Mouse (Mus musculus): ENCODE measurements at regions not wholly inside any gene's neighbourhood (a gene's known extent, or its start where the extent isn't known, plus 50 kb on each side); places are given as distances from the start of the nearest gene placed in this dataset.

GRCm38 (mm10) chr10:120726369-120726768 lies 172.5 kb downstream of the Msrb3 start:
- no peaks in the 10 kb centered on the region for H3K4me1 ChIP-seq (replicated peaks; ENCODE audit: control insufficient read depth in 2 of 2, insufficient read depth in 2 of 2, low read length in 1 of 2)
- H3K27ac ChIP-seq: no peak overlapping the region
- WGBS (ENCODE audit: insufficient replicate concordance): 70% methylated on average over 1 of the region's 1 CpGs
- peaks cover 13% of the 10 kb centered on the region for H3K27me3 ChIP-seq (ENCODE audit: control insufficient read depth, insufficient read depth, low read length)
- no peaks in the 10 kb centered on the region for H3K9me3 ChIP-seq (ENCODE audit: control insufficient read depth, low read length)
- ATAC-seq (ENCODE audit: insufficient read depth) (no peak), DNase-seq (ENCODE audit: low read depth in 3 of 3, low spot score in 3 of 3) (no peak)
- no peak overlapping the region for H3K4me2 ChIP-seq (ENCODE audit: low read depth)
- H3K36me3 ChIP-seq (replicated peaks; ENCODE audit: control insufficient read depth, insufficient read depth, low read depth): no peaks in the 10 kb centered on the region
- H3K4me3 ChIP-seq (ENCODE audit: insufficient read depth in 1 of 2, low read depth in 2 of 2, low read length in 2 of 2): no peak overlapping the region
- no peak overlapping the region for H3K9ac ChIP-seq (replicated peaks)
- no peak for TF ChIP-seq CTCF (IDR thresholded peaks at IDR 0.05; ENCODE audit: low read depth)
- no peak for TF ChIP-seq EP300 (IDR thresholded peaks at IDR 0.05; ENCODE audit: low read depth)

DNA sequence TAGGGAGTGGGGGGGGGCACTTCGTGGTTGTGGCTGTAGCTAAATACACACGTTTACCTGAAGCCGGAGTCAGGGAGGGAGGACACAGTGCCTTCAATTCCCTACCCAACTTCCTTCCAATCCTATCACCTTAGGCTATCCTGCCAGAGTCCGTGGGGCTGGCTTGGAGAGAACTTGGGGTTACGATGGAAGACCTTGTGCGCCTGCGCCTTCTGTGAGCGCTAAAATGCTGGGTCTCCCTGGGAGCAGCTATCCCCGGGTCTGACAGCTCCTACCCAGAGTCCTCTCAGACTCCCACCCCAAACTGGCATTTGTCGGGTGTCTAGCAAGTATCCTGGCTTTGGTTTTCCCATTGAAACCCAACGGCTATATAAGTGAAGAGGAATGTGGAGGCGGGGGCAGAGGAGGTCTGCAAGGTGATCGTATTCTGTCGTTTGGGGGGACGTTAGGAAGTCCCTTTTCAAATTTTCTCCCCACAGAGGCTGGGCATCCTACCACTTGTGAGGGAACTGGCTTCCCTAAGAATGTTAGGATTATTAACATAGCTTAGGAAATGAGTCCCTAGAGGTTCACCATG lies 176.9 kb downstream of the Msrb3 start:
- H3K36me3 ChIP-seq (replicated peaks; ENCODE audit: control insufficient read depth, insufficient read depth, low read depth): no peaks in the 10 kb centered on the region
- H3K27me3 ChIP-seq (ENCODE audit: control insufficient read depth, insufficient read depth, low read length): peaks cover 13% of the 10 kb centered on the region
- no peak for DNase-seq (ENCODE audit: low read depth in 3 of 3, low spot score in 3 of 3)
- H3K4me3 ChIP-seq (ENCODE audit: insufficient read depth in 1 of 2, low read depth in 2 of 2, low read length in 2 of 2): no peak overlapping the region
- H3K4me2 ChIP-seq (ENCODE audit: low read depth): no peak overlapping the region
- no peak overlapping the region for H3K9ac ChIP-seq (replicated peaks)
- ATAC-seq (ENCODE audit: insufficient read depth): no peak
- TF ChIP-seq EP300 (IDR thresholded peaks at IDR 0.05; ENCODE audit: low read depth) (no peak), CTCF (IDR thresholded peaks at IDR 0.05; ENCODE audit: low read depth) (no peak)
- H3K4me1 ChIP-seq (replicated peaks; ENCODE audit: control insufficient read depth in 2 of 2, insufficient read depth in 2 of 2, low read length in 1 of 2): no peaks in the 10 kb centered on the region
- H3K27ac ChIP-seq: no peak overlapping the region
- H3K9me3 ChIP-seq (ENCODE audit: control insufficient read depth, low read length): no peaks in the 10 kb centered on the region
- 11% methylated on average over 15 of the region's 15 CpGs for WGBS (ENCODE audit: insufficient replicate concordance)

- no peak overlapping the region for H3K4me2 ChIP-seq (ENCODE audit: low read depth)
- no peaks in the 10 kb centered on the region for H3K9me3 ChIP-seq (ENCODE audit: control insufficient read depth, low read length)
- ATAC-seq (ENCODE audit: insufficient read depth) (no peak), DNase-seq (ENCODE audit: low read depth in 3 of 3, low spot score in 3 of 3) (no peak)
- no peak overlapping the region for H3K27ac ChIP-seq
- no peak for TF ChIP-seq EP300 (IDR thresholded peaks at IDR 0.05; ENCODE audit: low read depth)
- no peak for TF ChIP-seq CTCF (IDR thresholded peaks at IDR 0.05; ENCODE audit: low read depth)
- WGBS (ENCODE audit: insufficient replicate concordance): 39% methylated on average over 3 of the region's 3 CpGs
- H3K4me3 ChIP-seq (ENCODE audit: insufficient read depth in 1 of 2, low read depth in 2 of 2, low read length in 2 of 2): no peak overlapping the region
- no peaks in the 10 kb centered on the region for H3K4me1 ChIP-seq (replicated peaks; ENCODE audit: control insufficient read depth in 2 of 2, insufficient read depth in 2 of 2, low read length in 1 of 2)
- H3K9ac ChIP-seq (replicated peaks): no peak overlapping the region
- H3K36me3 ChIP-seq (replicated peaks; ENCODE audit: control insufficient read depth, insufficient read depth, low read depth): no peaks in the 10 kb centered on the region
- H3K27me3 ChIP-seq (ENCODE audit: control insufficient read depth, insufficient read depth, low read length): peaks cover 13% of the 10 kb centered on the region
Measured at GRCm38 (mm10) chr10:120720981-120721380, 177.9 kb downstream of the Msrb3 start.

GRCm38 (mm10) chr10:120720061-120720460 lies 178.8 kb downstream of the Msrb3 start:
- Histone ChIP-seq H3K36me3 (replicated peaks; ENCODE audit: control insufficient read depth, insufficient read depth, low read depth) (no peaks in the 10 kb centered on the region), H3K4me1 (replicated peaks; ENCODE audit: control insufficient read depth in 2 of 2, insufficient read depth in 2 of 2, low read length in 1 of 2) (no peaks in the 10 kb centered on the region), H3K4me2 (ENCODE audit: low read depth) (no peak overlapping the region), H3K27ac (no peak overlapping the region), H3K9me3 (ENCODE audit: control insufficient read depth, low read length) (no peaks in the 10 kb centered on the region), H3K9ac (replicated peaks) (no peak overlapping the region), H3K27me3 (ENCODE audit: control insufficient read depth, insufficient read depth, low read length) (peaks cover 13% of the 10 kb centered on the region), H3K4me3 (ENCODE audit: insufficient read depth in 1 of 2, low read depth in 2 of 2, low read length in 2 of 2) (no peak overlapping the region)
- DNase-seq (ENCODE audit: low read depth in 3 of 3, low spot score in 3 of 3): no peak
- WGBS (ENCODE audit: insufficient replicate concordance): 29% methylated on average over 3 of the region's 3 CpGs
- no peak for ATAC-seq (ENCODE audit: insufficient read depth)
- TF ChIP-seq EP300 (IDR thresholded peaks at IDR 0.05; ENCODE audit: low read depth) (no peak), CTCF (IDR thresholded peaks at IDR 0.05; ENCODE audit: low read depth) (no peak)

DNA sequence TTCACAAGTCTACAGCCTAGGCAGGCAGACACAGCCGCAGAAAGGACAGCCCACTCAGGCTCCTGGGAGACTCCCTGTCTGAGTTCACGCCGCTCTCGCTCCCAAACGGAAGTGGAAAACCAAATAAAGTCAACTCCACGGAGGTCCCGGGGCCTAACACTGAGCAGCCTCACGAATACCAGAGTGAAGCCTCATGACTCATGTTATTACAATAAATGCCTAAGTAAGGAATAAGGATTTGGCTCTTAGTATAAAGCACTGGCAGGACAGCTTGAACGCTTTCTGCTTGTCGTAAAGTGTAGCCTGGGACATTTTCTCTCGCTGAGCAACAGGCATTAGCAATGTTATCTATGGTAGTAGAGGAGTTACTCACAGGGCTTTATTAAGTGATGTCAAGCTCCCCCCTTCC lies 181.7 kb downstream of the Msrb3 start:
- Histone ChIP-seq H3K9me3 (ENCODE audit: control insufficient read depth, low read length) (no peaks in the 10 kb centered on the region), H3K4me1 (replicated peaks; ENCODE audit: control insufficient read depth in 2 of 2, insufficient read depth in 2 of 2, low read length in 1 of 2) (no peaks in the 10 kb centered on the region), H3K9ac (replicated peaks) (no peak overlapping the region), H3K4me3 (ENCODE audit: insufficient read depth in 1 of 2, low read depth in 2 of 2, low read length in 2 of 2) (no peak overlapping the region), H3K27ac (no peak overlapping the region), H3K4me2 (ENCODE audit: low read depth) (no peak overlapping the region), H3K27me3 (ENCODE audit: control insufficient read depth, insufficient read depth, low read length) (peaks cover 7% of the 10 kb centered on the region), H3K36me3 (replicated peaks; ENCODE audit: control insufficient read depth, insufficient read depth, low read depth) (no peaks in the 10 kb centered on the region)
- ATAC-seq (ENCODE audit: insufficient read depth): no peak
- no peak for TF ChIP-seq CTCF (IDR thresholded peaks at IDR 0.05; ENCODE audit: low read depth)
- TF ChIP-seq EP300 (IDR thresholded peaks at IDR 0.05; ENCODE audit: low read depth): no peak
- no peak for DNase-seq (ENCODE audit: low read depth in 3 of 3, low spot score in 3 of 3)
- WGBS (ENCODE audit: insufficient replicate concordance): 49% methylated on average over 11 of the region's 11 CpGs

Data from liver, embryonic 14.5 days (tissue).